Mouse (Mus musculus): ENCODE data around the gene Pdxk. TPM values are rescaled to one million over a fixed set of nuclear protein-coding genes. Genes with fewer than 3 reads are reported as not detected.
A peak's percentile ranks its signal among the peaks of the same experiment; 100 is the strongest.

Gene Pdxk
- polyA plus RNA-seq, 1 experiment from 2014 or later = 52.5 TPM

- peak overlapping the region; percentile 74; the same call in 1 of the 2 replicates for H3K9ac ChIP-seq (ENCODE audit: low read depth, low read length)
- WGBS = 91% methylated on average over 8 of the region's 8 CpGs
- H3K4me1 ChIP-seq (ENCODE audit: control insufficient read depth, insufficient read depth, low read depth, low read length) = peaks cover 24% of the 10 kb centered on the region
- no peaks in the 10 kb centered on the region for H3K9me3 ChIP-seq (ENCODE audit: control insufficient read depth, low read length)
- no peak overlapping the region for H3K27ac ChIP-seq (ENCODE audit: low read depth, low read length)
- peak overlapping the region; percentile 90 for H3K4me2 ChIP-seq (ENCODE audit: low read length)
- no peaks in the 10 kb centered on the region for H3K27me3 ChIP-seq (replicated peaks; ENCODE audit: control insufficient read depth, insufficient read depth, low read length)
- no peak for ATAC-seq
- H3K36me3 ChIP-seq (ENCODE audit: control insufficient read depth, insufficient read depth, low read length) = no peaks in the 10 kb centered on the region
- H3K4me3 ChIP-seq (ENCODE audit: low read length) = peak overlapping the region; percentile 74
These were observed 1.6 kb downstream of the Pdxk start for GRCm38 (mm10) chr10:78462945-78463768.

- WGBS = 78% methylated on average over 4 of the region's 4 CpGs
These were observed 3.0 kb downstream of the Pdxk start for GRCm38 (mm10) chr10:78461767-78462166.

GRCm38 (mm10) chr10:78460463-78460862 lies 4.3 kb downstream of the Pdxk start:
- Histone ChIP-seq H3K4me2 (ENCODE audit: low read length) (no peak overlapping the region), H3K4me1 (ENCODE audit: control insufficient read depth, insufficient read depth, low read depth, low read length) (peaks cover 33% of the 10 kb centered on the region), H3K27me3 (replicated peaks; ENCODE audit: control insufficient read depth, insufficient read depth, low read length) (no peaks in the 10 kb centered on the region), H3K27ac (ENCODE audit: low read depth, low read length) (no peak overlapping the region), H3K9me3 (ENCODE audit: control insufficient read depth, low read length) (no peaks in the 10 kb centered on the region), H3K9ac (ENCODE audit: low read depth, low read length) (no peak overlapping the region), H3K36me3 (ENCODE audit: control insufficient read depth, insufficient read depth, low read length) (no peaks in the 10 kb centered on the region), H3K4me3 (ENCODE audit: low read length) (no peak overlapping the region)
- WGBS = 66% methylated on average over 4 of the region's 5 CpGs
- ATAC-seq = no peak

More at GRCm38 (mm10) chr10:78461767-78462166, 3.0 kb downstream of the Pdxk start:
- Histone ChIP-seq H3K4me1 (ENCODE audit: control insufficient read depth, insufficient read depth, low read depth, low read length) (peaks cover 32% of the 10 kb centered on the region), H3K4me2 (ENCODE audit: low read length) (no peak overlapping the region), H3K27me3 (replicated peaks; ENCODE audit: control insufficient read depth, insufficient read depth, low read length) (no peaks in the 10 kb centered on the region), H3K9me3 (ENCODE audit: control insufficient read depth, low read length) (no peaks in the 10 kb centered on the region), H3K36me3 (ENCODE audit: control insufficient read depth, insufficient read depth, low read length) (no peaks in the 10 kb centered on the region), H3K27ac (ENCODE audit: low read depth, low read length) (no peak overlapping the region), H3K9ac (ENCODE audit: low read depth, low read length) (no peak overlapping the region), H3K4me3 (ENCODE audit: low read length) (no peak overlapping the region)
- ATAC-seq = no peak

- H3K9ac ChIP-seq (ENCODE audit: low read depth, low read length) = no peak overlapping the region
- no peaks in the 10 kb centered on the region for H3K27me3 ChIP-seq (replicated peaks; ENCODE audit: control insufficient read depth, insufficient read depth, low read length)
- ATAC-seq = peak; percentile 2; the same call in 1 of the 2 replicates
- peaks cover 27% of the 10 kb centered on the region for H3K4me1 ChIP-seq (ENCODE audit: control insufficient read depth, insufficient read depth, low read depth, low read length)
- H3K36me3 ChIP-seq (ENCODE audit: control insufficient read depth, insufficient read depth, low read length) = no peaks in the 10 kb centered on the region
- peak overlapping the region; percentile 36; the same call in 1 of the 2 replicates for H3K27ac ChIP-seq (ENCODE audit: low read depth, low read length)
- H3K4me2 ChIP-seq (ENCODE audit: low read length) = no peak overlapping the region
- no peaks in the 10 kb centered on the region for H3K9me3 ChIP-seq (ENCODE audit: control insufficient read depth, low read length)
- H3K4me3 ChIP-seq (ENCODE audit: low read length) = no peak overlapping the region
- WGBS = 68% methylated on average over 5 of the region's 5 CpGs
These were observed 6.2 kb downstream of the Pdxk start for GRCm38 (mm10) chr10:78458348-78459111.

GRCm38 (mm10) chr10:78457495-78458347 lies 7.1 kb downstream of the Pdxk start:
- WGBS = 30% methylated on average over 10 of the region's 10 CpGs
- H3K4me2 ChIP-seq (ENCODE audit: low read length) = no peak overlapping the region
- H3K27me3 ChIP-seq (replicated peaks; ENCODE audit: control insufficient read depth, insufficient read depth, low read length) = no peaks in the 10 kb centered on the region
- H3K9me3 ChIP-seq (ENCODE audit: control insufficient read depth, low read length) = no peaks in the 10 kb centered on the region
- H3K36me3 ChIP-seq (ENCODE audit: control insufficient read depth, insufficient read depth, low read length) = no peaks in the 10 kb centered on the region
- H3K4me1 ChIP-seq (ENCODE audit: control insufficient read depth, insufficient read depth, low read depth, low read length) = peaks cover 20% of the 10 kb centered on the region
- ATAC-seq = peak; percentile 41
- no peak overlapping the region for H3K9ac ChIP-seq (ENCODE audit: low read depth, low read length)
- peak overlapping the region; percentile 0; the same call in 1 of the 2 replicates for H3K27ac ChIP-seq (ENCODE audit: low read depth, low read length)
- H3K4me3 ChIP-seq (ENCODE audit: low read length) = no peak overlapping the region

- no peak for ATAC-seq
- Histone ChIP-seq H3K36me3 (ENCODE audit: control insufficient read depth, insufficient read depth, low read length) (no peaks in the 10 kb centered on the region), H3K9ac (ENCODE audit: low read depth, low read length) (no peak overlapping the region), H3K9me3 (ENCODE audit: control insufficient read depth, low read length) (no peaks in the 10 kb centered on the region), H3K4me3 (ENCODE audit: low read length) (no peak overlapping the region), H3K27me3 (replicated peaks; ENCODE audit: control insufficient read depth, insufficient read depth, low read length) (no peaks in the 10 kb centered on the region), H3K4me1 (ENCODE audit: control insufficient read depth, insufficient read depth, low read depth, low read length) (peaks cover 20% of the 10 kb centered on the region), H3K27ac (ENCODE audit: low read depth, low read length) (no peak overlapping the region), H3K4me2 (ENCODE audit: low read length) (no peak overlapping the region)
- 54% methylated on average over 13 of the region's 13 CpGs for WGBS
These were observed 8.1 kb downstream of the Pdxk start for GRCm38 (mm10) chr10:78456696-78457095.

GRCm38 (mm10) chr10:78452641-78453040 lies 12.1 kb downstream of the Pdxk start:
- Histone ChIP-seq H3K9ac (ENCODE audit: low read depth, low read length) (no peak overlapping the region), H3K9me3 (ENCODE audit: control insufficient read depth, low read length) (no peaks in the 10 kb centered on the region), H3K36me3 (ENCODE audit: control insufficient read depth, insufficient read depth, low read length) (peaks cover 12% of the 10 kb centered on the region; the same call in 1 of the 2 replicates), H3K4me3 (ENCODE audit: low read length) (no peak overlapping the region), H3K27me3 (replicated peaks; ENCODE audit: control insufficient read depth, insufficient read depth, low read length) (no peaks in the 10 kb centered on the region), H3K27ac (ENCODE audit: low read depth, low read length) (no peak overlapping the region), H3K4me2 (ENCODE audit: low read length) (no peak overlapping the region), H3K4me1 (ENCODE audit: control insufficient read depth, insufficient read depth, low read depth, low read length) (peaks cover 8% of the 10 kb centered on the region)
- 14% methylated on average over 4 of the region's 4 CpGs for WGBS
- 0 out of 2 replicates have a peak, but pooled peaks have one; percentile 8 for ATAC-seq

- no peak for ATAC-seq
- Histone ChIP-seq H3K9ac (ENCODE audit: low read depth, low read length) (no peak overlapping the region), H3K36me3 (ENCODE audit: control insufficient read depth, insufficient read depth, low read length) (peaks cover 24% of the 10 kb centered on the region; the same call in 1 of the 2 replicates), H3K9me3 (ENCODE audit: control insufficient read depth, low read length) (no peaks in the 10 kb centered on the region), H3K27ac (ENCODE audit: low read depth, low read length) (no peak overlapping the region), H3K4me3 (ENCODE audit: low read length) (no peak overlapping the region), H3K4me2 (ENCODE audit: low read length) (no peak overlapping the region), H3K27me3 (replicated peaks; ENCODE audit: control insufficient read depth, insufficient read depth, low read length) (no peaks in the 10 kb centered on the region), H3K4me1 (ENCODE audit: control insufficient read depth, insufficient read depth, low read depth, low read length) (0 out of 2 replicates have a peak, but pooled peaks cover 3% of the 10 kb centered on the region)
- WGBS = 92% methylated on average over 5 of the region's 5 CpGs
These were observed 14.0 kb downstream of the Pdxk start for GRCm38 (mm10) chr10:78450761-78451160.
